Comparison of ENCODE assay signal across 15 mouse cellular contexts in genomic region chr8:107719656-107720055, GRCm38 (mm10).
DNase-seq lines count a peak whose midpoint lies in the region; ATAC-seq and TF ChIP-seq lines count a peak whose summit lies in the region.
"Had no signal": no experiment of that assay in that cellular context is flagged by ENCODE, and none has a peak within 500 bp of the region (broad histone marks: within the 10 kb centered on the region; RNA-seq: fewer than 3 reads in every experiment).

No protein-coding gene starts in this region.

- no peak overlapping the region for H3K4me2 ChIP-seq in hindbrain, postnatal 0 days (ENCODE audit: low read depth, low read length)
- no peak overlapping the region for H3K4me2 ChIP-seq in hindbrain, embryonic 11.5 days (replicated peaks; ENCODE audit: low read depth, low read length)
- no peak overlapping the region for H3K4me2 ChIP-seq in midbrain, postnatal 0 days (ENCODE audit: low read depth, low read length, poor library complexity, severe bottlenecking)
- no peak overlapping the region for H3K4me2 ChIP-seq in midbrain, embryonic 15.5 days
- H3K4me2 ChIP-seq: heart, embryonic 15.5 days; midbrain, embryonic 13.5 days had no signal

- TF ChIP-seq CTCF in hindbrain, postnatal 0 days (IDR thresholded peaks at IDR 0.05; ENCODE audit: low read depth), result peak; percentile 37
- TF ChIP-seq CTCF in midbrain, postnatal 0 days (IDR thresholded peaks at IDR 0.05), result peak; percentile 45
- peak; percentile 7 to 30 (median 19); a peak in 3 of 6 replicates for TF ChIP-seq CTCF in MEL (IDR thresholded peaks at IDR 0.05 in 2 of 3, conservative IDR thresholded peaks at IDR 0.05 in 1 of 3; ENCODE audit: control insufficient read depth in 1 of 3, insufficient read depth in 1 of 3, low read depth in 2 of 3, low read length in 3 of 3, poor library complexity in 1 of 3, severe bottlenecking in 1 of 3)
- peak; percentile 33; the same call in 1 of the 2 replicates for TF ChIP-seq CTCF in small intestine, adult 2 months (IDR thresholded peaks at IDR 0.05; ENCODE audit: extremely low read depth, insufficient read length, insufficient replicate concordance, low read depth, low read length)

- no peaks in the 10 kb centered on the region for H3K36me3 ChIP-seq in hindbrain, postnatal 0 days (ENCODE audit: insufficient read depth, low read length)
- no peaks in the 10 kb centered on the region for H3K36me3 ChIP-seq in hindbrain, embryonic 11.5 days (ENCODE audit: control insufficient read depth, insufficient read depth, low read length)
- no peaks in the 10 kb centered on the region for H3K36me3 ChIP-seq in midbrain, postnatal 0 days (ENCODE audit: insufficient read depth, low read length)
- no peaks in the 10 kb centered on the region for H3K36me3 ChIP-seq in midbrain, embryonic 15.5 days (replicated peaks)
- no peaks in the 10 kb centered on the region for H3K36me3 ChIP-seq in MEL (ENCODE audit: control insufficient read depth in 1 of 2, insufficient read depth in 2 of 2, low read length in 2 of 2)
- no peaks in the 10 kb centered on the region for H3K36me3 ChIP-seq in small intestine, adult 2 months (ENCODE audit: control insufficient read depth, insufficient read depth, low read length)
- H3K36me3 ChIP-seq: heart, embryonic 15.5 days; midbrain, embryonic 13.5 days had no signal

- WGBS in hindbrain, postnatal 0 days, result 65% methylated on average over 3 of the region's 3 CpGs
- WGBS in hindbrain, embryonic 11.5 days, result 76% methylated on average over 3 of the region's 3 CpGs
- 67% methylated on average over 3 of the region's 3 CpGs for WGBS in midbrain, postnatal 0 days
- 76% methylated on average over 3 of the region's 3 CpGs for WGBS in midbrain, embryonic 15.5 days
- 66% methylated on average over 3 of the region's 3 CpGs for WGBS in small intestine, adult 2 months

- no peak overlapping the region for H3K9ac ChIP-seq in hindbrain, postnatal 0 days (replicated peaks; ENCODE audit: low read length)
- H3K9ac ChIP-seq in hindbrain, embryonic 11.5 days (ENCODE audit: low read depth, low read length), result no peak overlapping the region
- no peak overlapping the region for H3K9ac ChIP-seq in midbrain, postnatal 0 days (replicated peaks; ENCODE audit: low read length, poor library complexity, severe bottlenecking)
- H3K9ac ChIP-seq in midbrain, embryonic 15.5 days, result no peak overlapping the region
- no peak overlapping the region for H3K9ac ChIP-seq in MEL (ENCODE audit: control insufficient read depth, low read depth, low read length, poor library complexity, severe bottlenecking)
- H3K9ac ChIP-seq: heart, embryonic 15.5 days; midbrain, embryonic 13.5 days had no signal

- no peak for TF ChIP-seq EP300 in MEL (IDR thresholded peaks at IDR 0.05; ENCODE audit: low read depth in 1 of 2, low read length in 2 of 2)

- no peak for TF ChIP-seq POLR2A in MEL (IDR thresholded peaks at IDR 0.05; ENCODE audit: control insufficient read depth in 1 of 2, insufficient read depth in 1 of 2, low read depth in 1 of 2, low read length in 2 of 2, poor library complexity in 1 of 2)
- TF ChIP-seq POLR2A in small intestine, adult 2 months (IDR thresholded peaks at IDR 0.05; ENCODE audit: low read depth, low read length), result no peak

- peak; percentile 4; the same call in 1 of the 2 replicates for TF ChIP-seq RAD21 in MEL (IDR thresholded peaks at IDR 0.05; ENCODE audit: low read depth, low read length)

- H3K4me3 ChIP-seq in hindbrain, postnatal 0 days (ENCODE audit: low read length), result no peak overlapping the region
- H3K4me3 ChIP-seq in hindbrain, embryonic 11.5 days (ENCODE audit: low read depth, low read length), result no peak overlapping the region
- no peak overlapping the region for H3K4me3 ChIP-seq in midbrain, postnatal 0 days (ENCODE audit: low read depth, low read length)
- H3K4me3 ChIP-seq in midbrain, embryonic 15.5 days, result no peak overlapping the region
- no peak overlapping the region for H3K4me3 ChIP-seq in MEL (ENCODE audit: control insufficient read depth in 1 of 2, insufficient read depth in 1 of 2, low read depth in 2 of 2, low read length in 2 of 2)
- no peak overlapping the region for H3K4me3 ChIP-seq in small intestine, adult 2 months (ENCODE audit: low read depth, low read length)
- H3K4me3 ChIP-seq: heart, embryonic 15.5 days; midbrain, embryonic 13.5 days had no signal

- DNase-seq in hindbrain, postnatal 0 days (ENCODE audit: low spot score), result no peak
- DNase-seq in hindbrain, embryonic 11.5 days (ENCODE audit: low spot score), result no peak
- DNase-seq in midbrain, postnatal 0 days (ENCODE audit: low spot score), result no peak
- DNase-seq in MEL (ENCODE audit: low read depth, low spot score), result peak; percentile 5
- DNase-seq in adrenal gland, postnatal 36 days, result no peak
- DNase-seq: adrenal gland, adult 8-10 months; cerebellum, postnatal 36 days; gastrocnemius, postnatal 25 days; lung, postnatal 10 days had no signal

- no peaks in the 10 kb centered on the region for H3K9me3 ChIP-seq in hindbrain, postnatal 0 days (ENCODE audit: low read length)
- H3K9me3 ChIP-seq in hindbrain, embryonic 11.5 days (ENCODE audit: control insufficient read depth, low read length), result no peaks in the 10 kb centered on the region
- no peaks in the 10 kb centered on the region for H3K9me3 ChIP-seq in midbrain, postnatal 0 days (ENCODE audit: low read length)
- no peaks in the 10 kb centered on the region for H3K9me3 ChIP-seq in midbrain, embryonic 15.5 days
- H3K9me3 ChIP-seq in MEL (replicated peaks; ENCODE audit: insufficient read depth, low read length), result no peaks in the 10 kb centered on the region
- H3K9me3 ChIP-seq: heart, embryonic 15.5 days; midbrain, embryonic 13.5 days had no signal

- no peaks in the 10 kb centered on the region for H3K4me1 ChIP-seq in hindbrain, postnatal 0 days (ENCODE audit: insufficient read depth, low read length)
- H3K4me1 ChIP-seq in hindbrain, embryonic 11.5 days (replicated peaks; ENCODE audit: control insufficient read depth, insufficient read depth, low read length), result no peaks in the 10 kb centered on the region
- no peaks in the 10 kb centered on the region for H3K4me1 ChIP-seq in midbrain, postnatal 0 days (ENCODE audit: insufficient read depth, low read length)
- no peaks in the 10 kb centered on the region for H3K4me1 ChIP-seq in midbrain, embryonic 15.5 days
- no peaks in the 10 kb centered on the region for H3K4me1 ChIP-seq in MEL (ENCODE audit: control insufficient read depth in 1 of 2, insufficient read depth in 2 of 2, low read length in 2 of 2)
- H3K4me1 ChIP-seq in small intestine, adult 2 months (ENCODE audit: control insufficient read depth, insufficient read depth, insufficient read length, low read length), result no peaks in the 10 kb centered on the region
- H3K4me1 ChIP-seq: heart, embryonic 15.5 days; midbrain, embryonic 13.5 days had no signal

- no peak for ATAC-seq in hindbrain, postnatal 0 days
- ATAC-seq in hindbrain, embryonic 11.5 days (ENCODE audit: low FRiP score), result no peak
- no peak for ATAC-seq in midbrain, postnatal 0 days (ENCODE audit: low FRiP score)
- ATAC-seq in midbrain, embryonic 15.5 days (replicated peaks), result no peak
- ATAC-seq: forebrain, embryonic 16.5 days; hindbrain, embryonic 16.5 days; midbrain, embryonic 13.5 days had no signal

- no peaks in the 10 kb centered on the region for H3K27me3 ChIP-seq in hindbrain, postnatal 0 days (ENCODE audit: insufficient read depth, low read length)
- H3K27me3 ChIP-seq in hindbrain, embryonic 11.5 days (ENCODE audit: control insufficient read depth, insufficient read depth, low read length), result no peaks in the 10 kb centered on the region
- no peaks in the 10 kb centered on the region for H3K27me3 ChIP-seq in midbrain, postnatal 0 days (ENCODE audit: insufficient read depth, low read length)
- H3K27me3 ChIP-seq in midbrain, embryonic 15.5 days (replicated peaks), result no peaks in the 10 kb centered on the region
- no peaks in the 10 kb centered on the region for H3K27me3 ChIP-seq in MEL (ENCODE audit: control insufficient read depth in 1 of 2, insufficient read depth in 2 of 2, low read length in 2 of 2)
- H3K27me3 ChIP-seq in small intestine, adult 2 months (ENCODE audit: control insufficient read depth, insufficient read depth, low read length), result no peaks in the 10 kb centered on the region
- H3K27me3 ChIP-seq: heart, embryonic 15.5 days; midbrain, embryonic 13.5 days had no signal

- H3K27ac ChIP-seq in hindbrain, postnatal 0 days, result no peak overlapping the region
- H3K27ac ChIP-seq in hindbrain, embryonic 11.5 days (ENCODE audit: low read depth, low read length), result no peak overlapping the region
- no peak overlapping the region for H3K27ac ChIP-seq in midbrain, postnatal 0 days (ENCODE audit: low read depth, low read length)
- no peak overlapping the region for H3K27ac ChIP-seq in midbrain, embryonic 15.5 days
- no peak overlapping the region for H3K27ac ChIP-seq in MEL (ENCODE audit: control insufficient read depth, low read depth, low read length)
- no peak overlapping the region for H3K27ac ChIP-seq in small intestine, adult 2 months (ENCODE audit: insufficient read depth, low read depth, low read length)
- H3K27ac ChIP-seq: heart, embryonic 15.5 days; midbrain, embryonic 13.5 days had no signal

- H3K79me2 ChIP-seq in MEL (ENCODE audit: control insufficient read depth, insufficient read depth, low read length, poor library complexity), result no peaks in the 10 kb centered on the region

TF ChIP-seq in MEL, 35 proteins besides CTCF, POLR2A, EP300 and RAD21 (continues in another document):
- TF ChIP-seq MEF2A (IDR thresholded peaks at IDR 0.05; ENCODE audit: extremely low read depth, insufficient replicate concordance, low read depth, low read length, poor library complexity, severe bottlenecking), result no peak
- TF ChIP-seq MXI1 (IDR thresholded peaks at IDR 0.05; ENCODE audit: low read depth, low read length), result no peak
- no peak for TF ChIP-seq SIN3A (IDR thresholded peaks at IDR 0.05; ENCODE audit: low read length)
- TF ChIP-seq NELFE (IDR thresholded peaks at IDR 0.05; ENCODE audit: low read depth, low read length), result no peak
- TF ChIP-seq MAZ (IDR thresholded peaks at IDR 0.05; ENCODE audit: low read depth, low read length), result no peak
- TF ChIP-seq ZKSCAN1 (IDR thresholded peaks at IDR 0.05; ENCODE audit: low read depth, low read length), result no peak
- TF ChIP-seq ELF1 (IDR thresholded peaks at IDR 0.05; ENCODE audit: low read depth, low read length), result no peak
- TF ChIP-seq USF1 (IDR thresholded peaks at IDR 0.05; ENCODE audit: low read depth, low read length), result no peak
- TF ChIP-seq ZMIZ1 (IDR thresholded peaks at IDR 0.05; ENCODE audit: low read depth, low read length), result no peak
- no peak for TF ChIP-seq HCFC1 (IDR thresholded peaks at IDR 0.05; ENCODE audit: low read depth, low read length)
- no peak for TF ChIP-seq TCF12 (IDR thresholded peaks at IDR 0.05; ENCODE audit: low read depth, low read length)
- TF ChIP-seq E2F4 (IDR thresholded peaks at IDR 0.05; ENCODE audit: borderline replicate concordance, low read depth, low read length), result no peak
- TF ChIP-seq ETS1 (IDR thresholded peaks at IDR 0.05; ENCODE audit: low read depth, low read length), result no peak
- no peak for TF ChIP-seq GABPA (IDR thresholded peaks at IDR 0.05; ENCODE audit: low read depth, low read length)
- no peak for TF ChIP-seq ZNF384 (IDR thresholded peaks at IDR 0.05; ENCODE audit: low read depth, low read length)
- no peak for TF ChIP-seq MAFK (IDR thresholded peaks at IDR 0.05; ENCODE audit: borderline replicate concordance, low read depth, low read length)
